In genomic region chr11:79306996-79307395, GRCm38 (mm10) we compare ENCODE assay signal across 8 mouse cellular contexts. TPM values are rescaled to one million over a fixed set of nuclear protein-coding genes. Genes with fewer than 3 reads are reported as not detected.
DNase-seq lines count a peak whose midpoint lies in the region; ATAC-seq lines count a peak whose summit lies in the region.

No protein-coding gene starts in this region.

- no peak overlapping the region for H3K4me3 ChIP-seq in forebrain, embryonic 15.5 days
- no peak overlapping the region for H3K4me3 ChIP-seq in intestine, embryonic 14.5 days (ENCODE audit: low read depth, low read length)
- H3K4me3 ChIP-seq in stomach, embryonic 14.5 days (ENCODE audit: low read depth, low read length), result no peak overlapping the region

- DNase-seq in layer of hippocampus, adult 11-12 months (ENCODE audit: low spot score), result peak; percentile 46
- no peak for DNase-seq in layer of hippocampus, adult 18-20 months (ENCODE audit: low spot score in 2 of 2)
- DNase-seq in adrenal gland, adult 2 months, result peak; percentile 76
- DNase-seq in intestine, embryonic 14.5 days (ENCODE audit: low spot score), result peak; percentile 67
- peak; percentile 44 for DNase-seq in lung, postnatal 14 days
- no peak for DNase-seq in urinary bladder, postnatal 25 days (ENCODE audit: low spot score)

- H3K9ac ChIP-seq in forebrain, embryonic 15.5 days (replicated peaks), result no peak overlapping the region
- H3K9ac ChIP-seq in intestine, embryonic 14.5 days (ENCODE audit: low read length), result peak overlapping the region; percentile 8; the same call in 1 of the 2 replicates
- H3K9ac ChIP-seq in stomach, embryonic 14.5 days (replicated peaks; ENCODE audit: low read depth, low read length), result no peak overlapping the region

- ATAC-seq in forebrain, embryonic 15.5 days (replicated peaks), result no peak
- no peak; the same call in 1 of the 2 replicates for ATAC-seq in intestine, embryonic 14.5 days (replicated peaks; ENCODE audit: low FRiP score, low TSS enrichment, low read depth)
- ATAC-seq in stomach, embryonic 14.5 days (ENCODE audit: insufficient number of reproducible peaks, insufficient read depth, low FRiP score, low read depth), result 0 out of 2 replicates have a peak, but pooled peaks have one; percentile 28

- H3K4me1 ChIP-seq in forebrain, embryonic 15.5 days, result peaks cover 19% of the 10 kb centered on the region
- peaks cover 12% of the 10 kb centered on the region for H3K4me1 ChIP-seq in intestine, embryonic 14.5 days (replicated peaks; ENCODE audit: control insufficient read depth, insufficient read depth, low read length)
- H3K4me1 ChIP-seq in stomach, embryonic 14.5 days (ENCODE audit: control insufficient read depth, insufficient read depth, low read length), result peaks cover 8% of the 10 kb centered on the region

- H3K4me2 ChIP-seq in forebrain, embryonic 15.5 days (replicated peaks), result no peak overlapping the region
- H3K4me2 ChIP-seq in intestine, embryonic 14.5 days (ENCODE audit: low read length), result 0 out of 2 replicates have a peak overlapping the region, but pooled peaks have one; percentile 5
- no peak overlapping the region for H3K4me2 ChIP-seq in stomach, embryonic 14.5 days (replicated peaks; ENCODE audit: low read depth, low read length)

- peak overlapping the region; percentile 37; the same call in 1 of the 2 replicates for H3K27ac ChIP-seq in forebrain, embryonic 15.5 days (replicated peaks)
- peak overlapping the region; percentile 78 for H3K27ac ChIP-seq in intestine, embryonic 14.5 days (ENCODE audit: low read depth)
- H3K27ac ChIP-seq in stomach, embryonic 14.5 days (ENCODE audit: low read length), result peak overlapping the region; percentile 35

- H3K36me3 ChIP-seq in forebrain, embryonic 15.5 days, result no peaks in the 10 kb centered on the region
- H3K36me3 ChIP-seq in intestine, embryonic 14.5 days (ENCODE audit: control insufficient read depth, insufficient read depth, low read length), result no peaks in the 10 kb centered on the region
- H3K36me3 ChIP-seq in stomach, embryonic 14.5 days (ENCODE audit: control insufficient read depth, insufficient read depth, low read length), result no peaks in the 10 kb centered on the region

- 3% methylated on average over 10 of the region's 10 CpGs for WGBS in forebrain, embryonic 15.5 days
- WGBS in intestine, embryonic 14.5 days, result 28% methylated on average over 10 of the region's 10 CpGs
- WGBS in stomach, embryonic 14.5 days, result 22% methylated on average over 10 of the region's 10 CpGs

- no peaks in the 10 kb centered on the region for H3K27me3 ChIP-seq in forebrain, embryonic 15.5 days
- no peaks in the 10 kb centered on the region for H3K27me3 ChIP-seq in intestine, embryonic 14.5 days (replicated peaks; ENCODE audit: control insufficient read depth, insufficient read depth, low read length)
- no peaks in the 10 kb centered on the region for H3K27me3 ChIP-seq in stomach, embryonic 14.5 days (ENCODE audit: control insufficient read depth, insufficient read depth, low read length)

- no peaks in the 10 kb centered on the region for H3K9me3 ChIP-seq in forebrain, embryonic 15.5 days
- no peaks in the 10 kb centered on the region for H3K9me3 ChIP-seq in intestine, embryonic 14.5 days (ENCODE audit: control insufficient read depth, low read length)
- H3K9me3 ChIP-seq in stomach, embryonic 14.5 days (ENCODE audit: control insufficient read depth, low read depth, low read length), result no peaks in the 10 kb centered on the region

RNA-seq across cellular contexts. Expression of gene Gm9964, which starts 10.3 kb away (rescaled TPM):
- total RNA-seq in layer of hippocampus, adult 18-20 months (2021), result under 1 TPM in 1 of 2 experiments, not detected in 1; 0.48 TPM
- total RNA-seq in adrenal gland, adult 2 months (2021), result not detected
- polyA plus RNA-seq in adrenal gland, adult 2 months (2012; rRNA removed), result not detected in 2 replicates
- not detected in 2 replicates for polyA plus RNA-seq in forebrain, embryonic 15.5 days (2015; fragmentation: Nextera tagmentation; extraction: Ambion mirVana)
- polyA plus RNA-seq in intestine, embryonic 14.5 days (2014; fragmentation: Nextera tagmentation; extraction: Ambion mirVana), result not detected in 2 replicates
- polyA plus RNA-seq in stomach, embryonic 14.5 days (2014; fragmentation: Nextera tagmentation; extraction: Ambion mirVana), result not detected in 2 replicates

RNA-seq across cellular contexts. Expression of gene Nf1, which starts 32.5 kb away (rescaled TPM):
- total RNA-seq in layer of hippocampus, adult 18-20 months (2021), result 100 to 1,000 TPM; 112 to 116 TPM
- 10 to 100 TPM; 49.2 to 62.9 TPM for total RNA-seq in adrenal gland, adult 2 months (2021)
- 9.7 and 12.9 TPM in 2 replicates for polyA plus RNA-seq in adrenal gland, adult 2 months (2012; rRNA removed)
- polyA plus RNA-seq in forebrain, embryonic 15.5 days (2015; fragmentation: Nextera tagmentation; extraction: Ambion mirVana), result 5.9 and 6.4 TPM in 2 replicates
- 10.0 and 10.9 TPM in 2 replicates for polyA plus RNA-seq in intestine, embryonic 14.5 days (2014; fragmentation: Nextera tagmentation; extraction: Ambion mirVana)
- polyA plus RNA-seq in stomach, embryonic 14.5 days (2014; fragmentation: Nextera tagmentation; extraction: Ambion mirVana), result 14.5 and 16.9 TPM in 2 replicates

RNA-seq across cellular contexts. Expression of gene Wsb1, which starts 52.5 kb away (rescaled TPM):
- 10 to 100 TPM; 78.1 to 80.3 TPM for total RNA-seq in layer of hippocampus, adult 18-20 months (2021)
- total RNA-seq in adrenal gland, adult 2 months (2021), result 10 to 100 TPM; 29.4 to 37.0 TPM
- 59.1 and 61.2 TPM in 2 replicates for polyA plus RNA-seq in adrenal gland, adult 2 months (2012; rRNA removed)
- 438 and 470 TPM in 2 replicates for polyA plus RNA-seq in forebrain, embryonic 15.5 days (2015; fragmentation: Nextera tagmentation; extraction: Ambion mirVana)
- 282 and 315 TPM in 2 replicates for polyA plus RNA-seq in intestine, embryonic 14.5 days (2014; fragmentation: Nextera tagmentation; extraction: Ambion mirVana)
- 302 and 323 TPM in 2 replicates for polyA plus RNA-seq in stomach, embryonic 14.5 days (2014; fragmentation: Nextera tagmentation; extraction: Ambion mirVana)

Comparison
In these comparisons a context has a peak if more than half of its experiments do, and no peak if none do; other contexts are left out.
1. DNase-seq: peak in layer of hippocampus, adult 11-12 months (single experiment), adrenal gland, adult 2 months (single experiment), intestine, embryonic 14.5 days (single experiment) and lung, postnatal 14 days (single experiment); none in layer of hippocampus, adult 18-20 months (0 of 2) and urinary bladder, postnatal 25 days (single experiment).
2. Peak in every context shown above with its lines, with median percentiles within 50 percentile points of each other: H3K27ac ChIP-seq.